Mouse (Mus musculus) liver, postnatal 0 days (tissue): ENCODE data around the gene Sclt1. TPM values are rescaled to one million over a fixed set of nuclear protein-coding genes. Genes with fewer than 3 reads are reported as not detected.

Experiments used
- ATAC-seq: fragments of 200-750 bp; cut with Nextera tagmentation; 2 replicates; pipeline ENCODE4 v1.8.0; 2017; ENCODE audit warnings: mild to moderate bottlenecking, moderate library complexity
- DNase-seq: peaks from one replicate; pipeline ENCODE4 v3.0.0-alpha.2; 2016
- H3K27ac ChIP-seq: fragments of 300-500 bp; sonication (generic); 2 replicates; pipeline ENCODE4 v1.5.1; 2014; ENCODE audit warnings: antibody characterized with exemption, moderate library complexity, mild to moderate bottlenecking, low read depth
- H3K27me3 ChIP-seq: fragments of 300-500 bp; sonication (generic); 2 replicates; pipeline ENCODE4 v1.6.1; 2014; ENCODE audit warnings: low read length, control low read depth, mixed read lengths; ENCODE audit not compliant: insufficient read depth
- H3K36me3 ChIP-seq: fragments of 300-500 bp; sonication (generic); replicated peaks from 2 replicates; pipeline ENCODE4 v1.6.1; 2014; ENCODE audit warnings: mild to moderate bottlenecking, control low read depth, low read length, moderate library complexity, mixed read lengths; ENCODE audit not compliant: insufficient read depth
- H3K4me1 ChIP-seq: fragments of 300-500 bp; sonication (generic); 2 replicates; pipeline ENCODE4 v1.6.1; 2014; ENCODE audit warnings: antibody characterized with exemption, mild to moderate bottlenecking, control low read depth; ENCODE audit not compliant: insufficient read depth
- H3K4me2 ChIP-seq: fragments of 300-500 bp; sonication (generic); 2 replicates; pipeline ENCODE4 v1.6.1; 2014; ENCODE audit warnings: low read depth, mild to moderate bottlenecking, low read length, moderate library complexity, mixed read lengths
- H3K4me3 ChIP-seq: fragments of 300-500 bp; sonication (generic); 2 replicates; pipeline ENCODE4 v1.5.1; 2014; ENCODE audit warnings: low read depth, low read length
- H3K9ac ChIP-seq: fragments of 300-500 bp; sonication (generic); replicated peaks from 2 replicates; pipeline ENCODE4 v1.6.1; 2014; ENCODE audit warnings: mild to moderate bottlenecking, moderate library complexity
- H3K9me3 ChIP-seq: fragments of 300-500 bp; sonication (generic); 2 replicates; pipeline ENCODE4 v1.6.1; 2016; ENCODE audit warnings: mild to moderate bottlenecking, control low read depth, low read length, mixed read lengths
- CTCF ChIP-seq: sonication (generic); IDR thresholded peaks from 2 replicates; pipeline ENCODE4 v1.5.1; 2016; ENCODE audit warnings: antibody characterized with exemption, low read depth
- EP300 ChIP-seq: IDR thresholded peaks from 2 replicates; pipeline ENCODE4 v1.6.1; 2016; ENCODE audit warnings: antibody characterized with exemption, low read depth, mild to moderate bottlenecking
- whole genome bisulfite sequencing: fragments of 180-500 bp; shearing (Covaris S2); extraction: QIAGEN DNeasy Blood & Tissue Kit; methylation state at CpG from one replicate; pipeline ENCODE4 v1.1.7; 2014; ENCODE audit not compliant: insufficient replicate concordance; 5-methylcytosine and 5-hydroxymethylcytosine counted together
- polyA plus RNA-seq: library from polyadenylated mRNA; unstranded; fragments of >200 nt; fragmentation: Nextera tagmentation; extraction: Ambion mirVana; gene quantifications from 2 replicates; pipeline ENCODE4 v1.2.1, GENCODE M21; 2015

Gene Sclt1
- polyA plus RNA-seq, 1 experiment from 2014 or later = 5.0 TPM

DNA sequence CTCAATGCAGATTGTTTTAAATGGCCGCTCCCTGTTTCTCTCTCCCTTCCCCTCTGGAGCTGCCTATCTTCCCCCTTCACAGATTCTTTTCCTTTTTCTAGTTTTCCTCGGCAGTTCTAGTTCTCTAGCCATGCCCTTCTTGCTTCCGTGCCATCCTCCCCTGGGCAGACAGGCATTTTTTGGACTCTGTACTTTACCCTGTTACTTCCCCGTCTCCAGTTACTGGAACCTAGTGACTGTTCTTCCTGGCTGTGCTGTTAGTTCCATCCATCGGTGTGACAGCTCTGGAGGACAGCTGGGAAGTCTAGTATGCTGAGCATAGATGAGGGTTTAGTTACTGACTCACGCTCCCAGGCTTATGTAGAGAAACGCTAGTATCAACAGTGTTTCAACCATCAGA is 121.3 kb downstream of the Sclt1 start:
- no peak for DNase-seq

DNA sequence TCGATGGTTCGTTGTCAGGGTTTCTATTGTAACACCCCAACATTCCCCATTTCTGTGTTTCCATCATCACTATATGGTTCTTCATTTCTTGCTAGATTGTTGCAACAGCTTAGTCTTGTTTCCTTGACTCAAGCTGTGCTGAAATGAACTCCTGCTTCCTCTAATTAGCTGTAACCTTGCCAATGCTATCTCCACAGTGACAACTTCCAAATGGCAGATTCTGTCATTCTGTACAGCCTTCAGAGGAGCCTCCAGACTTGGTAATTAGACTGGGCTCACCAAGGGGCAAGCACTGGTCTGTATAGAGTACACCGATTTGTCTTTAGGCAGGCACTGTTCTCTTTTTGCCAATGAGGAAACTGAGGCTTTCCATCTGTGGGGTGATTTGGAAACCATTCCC is 123.8 kb downstream of the Sclt1 start:
- H3K36me3 ChIP-seq = peaks cover 9% of the 10 kb centered on the region
- TF ChIP-seq EP300 (no peak), CTCF (no peak)
- H3K27ac ChIP-seq = no peak overlapping the region
- DNase-seq = no peak
- WGBS = 68% methylated on average over 3 of the region's 3 CpGs
- H3K4me1 ChIP-seq = no peaks in the 10 kb centered on the region
- no peak overlapping the region for H3K4me2 ChIP-seq
- no peaks in the 10 kb centered on the region for H3K9me3 ChIP-seq
- no peak overlapping the region for H3K9ac ChIP-seq
- no peak for ATAC-seq
- H3K4me3 ChIP-seq = no peak overlapping the region
- H3K27me3 ChIP-seq = no peaks in the 10 kb centered on the region

More for the DNA sequence above, 121.3 kb downstream of the Sclt1 start:
- Histone ChIP-seq H3K9ac (no peak overlapping the region), H3K4me3 (no peak overlapping the region), H3K27ac (no peak overlapping the region), H3K4me1 (no peaks in the 10 kb centered on the region), H3K4me2 (no peak overlapping the region), H3K36me3 (peaks cover 2% of the 10 kb centered on the region; the same call in 1 of the 2 replicates), H3K9me3 (no peaks in the 10 kb centered on the region), H3K27me3 (no peaks in the 10 kb centered on the region)
- ATAC-seq = no peak
- 75% methylated on average over 7 of the region's 7 CpGs for WGBS
- TF ChIP-seq CTCF (no peak), EP300 (no peak)

DNA sequence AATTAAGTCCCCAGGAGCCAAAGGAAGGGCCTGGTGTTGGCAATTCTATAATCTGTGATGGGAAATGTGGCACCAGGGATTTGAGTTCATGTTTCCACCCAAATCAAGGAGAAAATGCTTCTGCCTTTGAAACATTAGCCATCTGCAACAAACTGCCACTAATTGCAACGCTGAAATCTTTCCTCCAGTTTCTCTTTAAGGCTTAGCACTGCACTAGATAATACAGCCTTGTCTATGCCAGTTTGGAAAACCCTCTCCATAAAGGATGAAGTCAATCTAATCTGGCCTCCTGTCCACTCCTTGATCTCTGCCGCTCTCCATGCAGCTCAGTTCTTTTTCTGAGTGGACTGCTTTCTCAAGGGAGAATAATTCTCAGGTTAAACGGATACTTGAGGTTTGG is 124.3 kb downstream of the Sclt1 start:
- DNase-seq (no peak), ATAC-seq (no peak)
- H3K27ac ChIP-seq = no peak overlapping the region
- H3K9ac ChIP-seq = no peak overlapping the region
- no peak overlapping the region for H3K4me3 ChIP-seq
- TF ChIP-seq CTCF = no peak
- TF ChIP-seq EP300 = no peak
- no peaks in the 10 kb centered on the region for H3K4me1 ChIP-seq
- H3K9me3 ChIP-seq = no peaks in the 10 kb centered on the region
- 79% methylated on average over 3 of the region's 3 CpGs for WGBS
- H3K4me2 ChIP-seq = no peak overlapping the region
- H3K36me3 ChIP-seq = peaks cover 14% of the 10 kb centered on the region
- H3K27me3 ChIP-seq = no peaks in the 10 kb centered on the region

DNA sequence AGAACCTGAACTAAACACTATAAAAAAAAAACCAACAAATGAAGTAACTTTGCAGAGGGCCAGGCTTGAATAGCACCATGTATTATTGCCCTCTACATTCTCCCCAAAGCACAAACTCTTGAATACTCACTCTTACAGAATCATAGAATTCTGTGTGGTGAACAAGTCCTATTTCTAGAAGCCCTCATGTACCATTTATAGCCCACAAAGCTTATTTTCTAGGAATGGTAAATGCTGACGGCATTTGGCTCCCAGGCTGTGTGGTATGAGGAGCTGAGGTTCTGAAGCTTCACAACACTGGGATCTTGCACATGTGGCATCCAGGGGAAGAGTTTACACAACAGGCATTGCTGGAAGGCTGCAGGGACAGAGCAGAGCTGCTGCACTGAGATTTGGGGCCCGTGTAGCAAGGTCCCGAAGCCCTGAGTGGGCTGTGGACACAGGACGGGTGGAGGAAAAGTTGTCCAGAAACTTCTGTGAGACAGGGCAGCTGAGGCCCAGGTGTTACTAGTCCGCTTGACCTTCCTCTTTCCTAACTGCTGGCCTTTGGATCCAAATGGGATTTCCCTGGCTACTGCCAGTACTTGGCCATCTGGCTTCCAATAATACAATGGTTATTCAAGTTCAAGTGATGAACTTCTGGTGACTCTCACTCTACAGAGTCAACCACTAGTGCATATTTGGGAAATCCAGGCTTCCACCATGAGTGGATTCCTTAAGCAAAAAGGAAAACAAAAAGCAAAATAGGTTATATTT is 127.9 kb downstream of the Sclt1 start:
- Histone ChIP-seq H3K9ac (no peak overlapping the region), H3K27me3 (no peaks in the 10 kb centered on the region), H3K4me1 (no peaks in the 10 kb centered on the region), H3K27ac (no peak overlapping the region), H3K9me3 (no peaks in the 10 kb centered on the region), H3K36me3 (peaks cover 45% of the 10 kb centered on the region), H3K4me2 (no peak overlapping the region), H3K4me3 (no peak overlapping the region)
- DNase-seq (no peak), ATAC-seq (no peak)
- TF ChIP-seq CTCF = no peak
- no peak for TF ChIP-seq EP300
- WGBS = 92% methylated on average over 5 of the region's 5 CpGs

DNA sequence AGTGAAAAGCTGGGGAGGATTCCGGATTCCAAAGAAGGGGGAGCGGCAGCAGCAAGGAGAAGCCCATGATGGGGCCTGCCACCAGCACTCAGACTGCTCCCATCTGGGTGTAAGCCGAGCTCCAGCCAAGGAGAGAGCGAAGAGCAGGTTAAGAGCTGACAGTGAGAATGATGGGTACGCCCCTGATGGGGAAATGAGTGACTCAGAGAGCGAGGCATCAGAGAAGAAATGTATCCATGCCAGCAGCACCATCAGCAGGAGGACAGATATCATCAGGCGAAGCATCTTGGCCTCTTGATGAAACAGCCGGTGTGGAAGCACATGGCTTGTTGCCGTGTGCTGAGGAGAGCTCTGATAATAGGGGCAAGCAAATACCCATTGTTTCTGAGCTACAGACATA is 128.6 kb downstream of the Sclt1 start:
- WGBS = 86% methylated on average over 9 of the region's 9 CpGs
- Histone ChIP-seq H3K4me1 (no peaks in the 10 kb centered on the region), H3K4me3 (no peak overlapping the region), H3K9ac (no peak overlapping the region), H3K9me3 (no peaks in the 10 kb centered on the region), H3K27me3 (no peaks in the 10 kb centered on the region), H3K4me2 (no peak overlapping the region), H3K36me3 (peaks cover 48% of the 10 kb centered on the region), H3K27ac (no peak overlapping the region)
- DNase-seq (no peak), ATAC-seq (no peak)
- no peak for TF ChIP-seq CTCF
- no peak for TF ChIP-seq EP300

DNA sequence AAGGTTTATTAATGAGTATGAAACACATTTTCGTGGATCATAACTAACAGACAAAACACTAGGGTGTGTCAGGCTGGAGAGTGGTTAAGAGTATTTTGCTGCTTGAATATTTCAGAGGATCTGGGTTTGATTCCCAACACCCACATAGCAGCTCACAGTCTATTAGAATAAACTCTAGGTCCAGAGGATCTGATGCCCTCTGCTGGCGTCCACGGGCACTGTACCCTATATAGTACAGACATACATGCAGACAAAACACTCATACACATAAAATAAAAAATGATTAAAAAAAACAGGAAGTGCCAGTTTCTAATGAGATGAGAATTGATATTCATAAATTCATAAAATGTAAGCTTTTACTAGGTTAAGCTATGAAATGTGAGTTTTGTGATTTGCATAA is 130.1 kb downstream of the Sclt1 start:
- Histone ChIP-seq H3K4me2 (no peak overlapping the region), H3K36me3 (peaks cover 48% of the 10 kb centered on the region), H3K4me1 (no peaks in the 10 kb centered on the region), H3K9ac (no peak overlapping the region), H3K9me3 (no peaks in the 10 kb centered on the region), H3K27me3 (no peaks in the 10 kb centered on the region), H3K4me3 (no peak overlapping the region), H3K27ac (no peak overlapping the region)
- 89% methylated on average over 3 of the region's 3 CpGs for WGBS
- DNase-seq (no peak), ATAC-seq (no peak)
- peak; percentile 45; the same call in 1 of the 2 replicates for TF ChIP-seq CTCF
- TF ChIP-seq EP300 = no peak
